Mouse (Mus musculus): ENCODE results near the gene Pam16. TPM values are rescaled to one million over a fixed set of nuclear protein-coding genes. Genes with fewer than 3 reads are reported as not detected.

Gene Pam16
- polyA plus RNA-seq, 1 experiment: not detected

- TF ChIP-seq POLR2A (IDR thresholded peaks at IDR 0.05; ENCODE audit: insufficient read depth, low read depth, low read length) (no peak), CTCF (IDR thresholded peaks at IDR 0.05; ENCODE audit: insufficient read depth, low read depth, low read length) (no peak)
- no peak overlapping the region for H3K4me3 ChIP-seq (ENCODE audit: insufficient read depth, low read depth, low read length)
- 85% methylated on average over 6 of the region's 6 CpGs for WGBS
- peaks cover 2% of the 10 kb centered on the region; the same call in 1 of the 2 replicates for H3K4me1 ChIP-seq (ENCODE audit: control insufficient read depth, insufficient read depth, low read length)
- H3K27ac ChIP-seq (ENCODE audit: insufficient read depth, low read depth, low read length): no peak overlapping the region
Measured at GRCm38 (mm10) chr16:4627105-4627504, 2.3 kb upstream of the Pam16 start.

- Histone ChIP-seq H3K4me1 (ENCODE audit: control insufficient read depth, insufficient read depth, low read length) (peaks cover 2% of the 10 kb centered on the region; the same call in 1 of the 2 replicates), H3K27ac (ENCODE audit: insufficient read depth, low read depth, low read length) (no peak overlapping the region), H3K4me3 (ENCODE audit: insufficient read depth, low read depth, low read length) (peak overlapping the region; percentile 59)
- TF ChIP-seq CTCF (IDR thresholded peaks at IDR 0.05; ENCODE audit: insufficient read depth, low read depth, low read length) (no peak), POLR2A (IDR thresholded peaks at IDR 0.05; ENCODE audit: insufficient read depth, low read depth, low read length) (no peak)
- WGBS: 10% methylated on average over 9 of the region's 9 CpGs
Measured at GRCm38 (mm10) chr16:4624074-4624473, 714 bp downstream of the Pam16 start.

GRCm38 (mm10) chr16:4616829-4617228, 8.0 kb downstream of the Pam16 start:
- TF ChIP-seq CTCF (IDR thresholded peaks at IDR 0.05; ENCODE audit: insufficient read depth, low read depth, low read length): no peak
- no peak for TF ChIP-seq POLR2A (IDR thresholded peaks at IDR 0.05; ENCODE audit: insufficient read depth, low read depth, low read length)
- H3K4me3 ChIP-seq (ENCODE audit: insufficient read depth, low read depth, low read length): no peak overlapping the region
- no peaks in the 10 kb centered on the region for H3K4me1 ChIP-seq (ENCODE audit: control insufficient read depth, insufficient read depth, low read length)
- H3K27ac ChIP-seq (ENCODE audit: insufficient read depth, low read depth, low read length): no peak overlapping the region
- WGBS: 85% methylated on average over 4 of the region's 4 CpGs

- 97% methylated on average over 1 of the region's 1 CpGs for WGBS
- no peak for TF ChIP-seq CTCF (IDR thresholded peaks at IDR 0.05; ENCODE audit: insufficient read depth, low read depth, low read length)
- no peak for TF ChIP-seq POLR2A (IDR thresholded peaks at IDR 0.05; ENCODE audit: insufficient read depth, low read depth, low read length)
- Histone ChIP-seq H3K4me3 (ENCODE audit: insufficient read depth, low read depth, low read length) (no peak overlapping the region), H3K4me1 (ENCODE audit: control insufficient read depth, insufficient read depth, low read length) (no peaks in the 10 kb centered on the region), H3K27ac (ENCODE audit: insufficient read depth, low read depth, low read length) (no peak overlapping the region)
Measured at GRCm38 (mm10) chr16:4615297-4615696, 9.5 kb downstream of the Pam16 start.

GRCm38 (mm10) chr16:4614639-4615038, 10.1 kb downstream of the Pam16 start:
- TF ChIP-seq CTCF (IDR thresholded peaks at IDR 0.05; ENCODE audit: insufficient read depth, low read depth, low read length) (no peak), POLR2A (IDR thresholded peaks at IDR 0.05; ENCODE audit: insufficient read depth, low read depth, low read length) (no peak)
- 96% methylated on average over 3 of the region's 3 CpGs for WGBS

GRCm38 (mm10) chr16:4613736-4614135, 11.1 kb downstream of the Pam16 start:
- no peak overlapping the region for H3K4me3 ChIP-seq (ENCODE audit: insufficient read depth, low read depth, low read length)
- H3K27ac ChIP-seq (ENCODE audit: insufficient read depth, low read depth, low read length): no peak overlapping the region
- no peaks in the 10 kb centered on the region for H3K4me1 ChIP-seq (ENCODE audit: control insufficient read depth, insufficient read depth, low read length)
- TF ChIP-seq POLR2A (IDR thresholded peaks at IDR 0.05; ENCODE audit: insufficient read depth, low read depth, low read length) (no peak), CTCF (IDR thresholded peaks at IDR 0.05; ENCODE audit: insufficient read depth, low read depth, low read length) (no peak)
- 91% methylated on average over 9 of the region's 9 CpGs for WGBS

More at GRCm38 (mm10) chr16:4614639-4615038, 10.1 kb downstream of the Pam16 start:
- H3K27ac ChIP-seq (ENCODE audit: insufficient read depth, low read depth, low read length): no peak overlapping the region
- no peak overlapping the region for H3K4me3 ChIP-seq (ENCODE audit: insufficient read depth, low read depth, low read length)
- no peaks in the 10 kb centered on the region for H3K4me1 ChIP-seq (ENCODE audit: control insufficient read depth, insufficient read depth, low read length)

GRCm38 (mm10) chr16:4611676-4612075, 13.1 kb downstream of the Pam16 start:
- peaks cover 6% of the 10 kb centered on the region for H3K4me1 ChIP-seq (ENCODE audit: control insufficient read depth, insufficient read depth, low read length)
- WGBS: 93% methylated on average over 7 of the region's 7 CpGs
- no peak overlapping the region for H3K4me3 ChIP-seq (ENCODE audit: insufficient read depth, low read depth, low read length)
- no peak overlapping the region for H3K27ac ChIP-seq (ENCODE audit: insufficient read depth, low read depth, low read length)
- no peak for TF ChIP-seq CTCF (IDR thresholded peaks at IDR 0.05; ENCODE audit: insufficient read depth, low read depth, low read length)
- no peak for TF ChIP-seq POLR2A (IDR thresholded peaks at IDR 0.05; ENCODE audit: insufficient read depth, low read depth, low read length)

GRCm38 (mm10) chr16:4611193-4611592, 13.6 kb downstream of the Pam16 start:
- Histone ChIP-seq H3K27ac (ENCODE audit: insufficient read depth, low read depth, low read length) (no peak overlapping the region), H3K4me3 (ENCODE audit: insufficient read depth, low read depth, low read length) (no peak overlapping the region), H3K4me1 (ENCODE audit: control insufficient read depth, insufficient read depth, low read length) (peaks cover 10% of the 10 kb centered on the region)
- 85% methylated on average over 5 of the region's 5 CpGs for WGBS
- no peak for TF ChIP-seq POLR2A (IDR thresholded peaks at IDR 0.05; ENCODE audit: insufficient read depth, low read depth, low read length)
- TF ChIP-seq CTCF (IDR thresholded peaks at IDR 0.05; ENCODE audit: insufficient read depth, low read depth, low read length): no peak

- no peak overlapping the region for H3K4me3 ChIP-seq (ENCODE audit: insufficient read depth, low read depth, low read length)
- WGBS: 86% methylated on average over 19 of the region's 19 CpGs
- H3K27ac ChIP-seq (ENCODE audit: insufficient read depth, low read depth, low read length): no peak overlapping the region
- H3K4me1 ChIP-seq (ENCODE audit: control insufficient read depth, insufficient read depth, low read length): peaks cover 20% of the 10 kb centered on the region
- TF ChIP-seq CTCF (IDR thresholded peaks at IDR 0.05; ENCODE audit: insufficient read depth, low read depth, low read length): no peak
- no peak for TF ChIP-seq POLR2A (IDR thresholded peaks at IDR 0.05; ENCODE audit: insufficient read depth, low read depth, low read length)
Measured at GRCm38 (mm10) chr16:4608532-4609059, 16.2 kb downstream of the Pam16 start.
